Mouse (Mus musculus): ENCODE data around the gene Bcl9.

- TF ChIP-seq CTCF (IDR thresholded peaks at IDR 0.05; ENCODE audit: borderline replicate concordance, control insufficient read depth, extremely low read depth, insufficient read depth, low read length, poor library complexity) = no peak
- no peak for TF ChIP-seq POLR2A (IDR thresholded peaks at IDR 0.05; ENCODE audit: control insufficient read depth, extremely low read depth, insufficient read depth, low read length, poor library complexity)
Measured at GRCm38 (mm10) chr3:97298856-97299465, 1.2 kb upstream of the Bcl9 start.

Data from thymus, adult 2 months (tissue).